In the genomic region with DNA sequence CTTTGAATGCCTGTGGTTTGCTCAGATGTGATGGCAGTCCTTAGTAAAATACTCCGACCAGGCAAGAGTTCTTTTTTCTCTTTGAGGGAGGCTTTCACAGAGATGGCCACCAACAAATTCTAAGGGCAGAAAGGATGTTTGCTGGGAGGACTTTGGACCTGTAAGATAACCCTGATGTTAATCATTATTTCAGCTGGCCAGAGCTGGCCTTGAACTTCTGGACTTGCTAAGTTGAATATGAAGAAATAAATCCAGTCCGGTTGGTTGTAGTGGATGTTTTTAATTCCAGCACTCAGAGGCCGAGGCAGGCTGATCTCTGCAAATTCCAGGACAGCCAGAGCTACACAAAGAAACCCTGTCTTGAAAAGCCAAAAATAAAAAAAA, we compare ENCODE assay signal across 8 mouse cellular contexts.
DNase-seq lines count a peak whose midpoint lies in the region; ATAC-seq and TF ChIP-seq lines count a peak whose summit lies in the region.

No protein-coding gene starts in this region.

- no peak for TF ChIP-seq EP300 in ES-Bruce4 (IDR thresholded peaks at IDR 0.05; ENCODE audit: insufficient read depth, low read depth, low read length)

- DNase-seq in heart, postnatal 36 days = no peak
- DNase-seq in intestine, embryonic 14.5 days (ENCODE audit: low spot score) = no peak
- DNase-seq in right cerebral cortex, adult 18-20 months = no peak
- DNase-seq in urinary bladder, adult 18-20 months (ENCODE audit: low spot score in 2 of 2) = no peak

- WGBS in heart, embryonic 12.5 days = 67% methylated on average over 3 of the region's 3 CpGs
- WGBS in intestine, embryonic 14.5 days = 72% methylated on average over 3 of the region's 3 CpGs
- 68% methylated on average over 3 of the region's 3 CpGs for WGBS in limb, embryonic 15.5 days

- TF ChIP-seq CTCF in ES-Bruce4 (IDR thresholded peaks at IDR 0.05; ENCODE audit: low read depth, low read length) = no peak

- peak overlapping the region; percentile 72 for H3K27ac ChIP-seq in heart, embryonic 12.5 days (ENCODE audit: poor library complexity, severe bottlenecking)
- peak overlapping the region; percentile 98 for H3K27ac ChIP-seq in ES-Bruce4 (ENCODE audit: insufficient read depth, low read length)
- H3K27ac ChIP-seq in intestine, embryonic 14.5 days (ENCODE audit: low read depth) = peak overlapping the region; percentile 55
- H3K27ac ChIP-seq in limb, embryonic 15.5 days = peak overlapping the region; percentile 66; the same call in 1 of the 2 replicates

- H3K4me2 ChIP-seq in heart, embryonic 12.5 days = peak overlapping the region; percentile 58; the same call in 1 of the 2 replicates
- peak overlapping the region; percentile 7; the same call in 1 of the 2 replicates for H3K4me2 ChIP-seq in intestine, embryonic 14.5 days (ENCODE audit: low read length)
- no peak overlapping the region for H3K4me2 ChIP-seq in limb, embryonic 15.5 days

- no peak for TF ChIP-seq POLR2A in ES-Bruce4 (IDR thresholded peaks at IDR 0.05; ENCODE audit: insufficient read depth, low read length)

- peaks cover 58% of the 10 kb centered on the region for H3K4me1 ChIP-seq in heart, embryonic 12.5 days (replicated peaks)
- H3K4me1 ChIP-seq in ES-Bruce4 (ENCODE audit: control insufficient read depth, insufficient read depth, low read length) = peaks cover 6% of the 10 kb centered on the region
- H3K4me1 ChIP-seq in intestine, embryonic 14.5 days (replicated peaks; ENCODE audit: control insufficient read depth, insufficient read depth, low read length) = peaks cover 42% of the 10 kb centered on the region
- peaks cover 38% of the 10 kb centered on the region for H3K4me1 ChIP-seq in limb, embryonic 15.5 days

- no peaks in the 10 kb centered on the region for H3K36me3 ChIP-seq in heart, embryonic 12.5 days
- no peaks in the 10 kb centered on the region for H3K36me3 ChIP-seq in ES-Bruce4 (ENCODE audit: control insufficient read depth, insufficient read depth, low read length, poor library complexity, severe bottlenecking)
- H3K36me3 ChIP-seq in intestine, embryonic 14.5 days (ENCODE audit: control insufficient read depth, insufficient read depth, low read length) = no peaks in the 10 kb centered on the region
- H3K36me3 ChIP-seq in limb, embryonic 15.5 days = no peaks in the 10 kb centered on the region

- no peaks in the 10 kb centered on the region for H3K27me3 ChIP-seq in heart, embryonic 12.5 days (replicated peaks)
- no peaks in the 10 kb centered on the region for H3K27me3 ChIP-seq in ES-Bruce4 (ENCODE audit: control insufficient read depth, insufficient read depth, low read length, poor library complexity, severe bottlenecking)
- no peaks in the 10 kb centered on the region for H3K27me3 ChIP-seq in intestine, embryonic 14.5 days (replicated peaks; ENCODE audit: control insufficient read depth, insufficient read depth, low read length)
- H3K27me3 ChIP-seq in limb, embryonic 15.5 days = 0 out of 2 replicates have a peak, but pooled peaks cover 4% of the 10 kb centered on the region

- no peaks in the 10 kb centered on the region for H3K9me3 ChIP-seq in heart, embryonic 12.5 days (replicated peaks)
- no peaks in the 10 kb centered on the region for H3K9me3 ChIP-seq in ES-Bruce4 (replicated peaks; ENCODE audit: control insufficient read depth, insufficient read depth, low read length, poor library complexity, severe bottlenecking)
- H3K9me3 ChIP-seq in intestine, embryonic 14.5 days (ENCODE audit: control insufficient read depth, low read length) = no peaks in the 10 kb centered on the region
- H3K9me3 ChIP-seq in limb, embryonic 15.5 days = no peaks in the 10 kb centered on the region

- 0 out of 2 replicates have a peak overlapping the region, but pooled peaks have one; percentile 29 for H3K9ac ChIP-seq in heart, embryonic 12.5 days
- no peak overlapping the region; the same call in 1 of the 2 replicates for H3K9ac ChIP-seq in ES-Bruce4 (ENCODE audit: low read depth, poor library complexity, severe bottlenecking)
- H3K9ac ChIP-seq in intestine, embryonic 14.5 days (ENCODE audit: low read length) = no peak overlapping the region
- no peak overlapping the region for H3K9ac ChIP-seq in limb, embryonic 15.5 days

- ATAC-seq in heart, embryonic 12.5 days (ENCODE audit: insufficient number of reproducible peaks, low FRiP score) = no peak
- no peak for ATAC-seq in intestine, embryonic 14.5 days (replicated peaks; ENCODE audit: low FRiP score, low TSS enrichment, low read depth)
- ATAC-seq in limb, embryonic 15.5 days (ENCODE audit: insufficient number of reproducible peaks, low FRiP score, low TSS enrichment, low read depth) = no peak
- ATAC-seq in frontal cortex, adult (ENCODE audit: low TSS enrichment) = no peak

- intact Hi-C loops in heart, postnatal 36 days (cut with DNase I) = loop anchor here (2.0 to 5.0 kb wide), 4 partner anchors 18 to 288 kb away; partner anchors contain the start of gene Klf3

- H3K4me3 ChIP-seq in heart, embryonic 12.5 days = no peak overlapping the region
- no peak overlapping the region for H3K4me3 ChIP-seq in ES-Bruce4 (ENCODE audit: low read depth, low read length)
- H3K4me3 ChIP-seq in intestine, embryonic 14.5 days (ENCODE audit: low read depth, low read length) = no peak overlapping the region
- no peak overlapping the region for H3K4me3 ChIP-seq in limb, embryonic 15.5 days
